Comparison of ENCODE assay signal across 18 mouse cellular contexts in the genomic region with DNA sequence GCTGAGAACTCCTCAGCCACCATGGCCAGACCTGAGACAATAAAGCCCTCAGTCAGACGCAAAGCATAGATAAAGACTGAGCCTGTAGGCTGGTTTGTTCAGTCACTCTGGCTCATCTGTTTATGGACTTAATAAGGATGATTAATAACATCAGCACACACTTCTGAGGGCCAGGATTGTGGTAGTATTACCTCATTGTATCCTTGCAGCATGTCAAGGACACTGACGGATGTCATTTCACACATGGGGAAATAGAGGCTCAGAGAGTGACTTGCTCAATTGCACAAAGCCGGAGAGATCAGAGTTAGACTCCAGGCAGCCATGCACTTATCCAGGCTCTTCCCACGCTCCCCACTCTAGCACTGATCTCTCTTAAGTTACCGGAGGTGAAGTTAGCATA. TPM values are rescaled to one million over a fixed set of nuclear protein-coding genes. Genes with fewer than 3 reads are reported as not detected.
DNase-seq lines count a peak whose midpoint lies in the region; ATAC-seq lines count a peak whose summit lies in the region.
"Had no signal": no experiment of that assay in that cellular context is flagged by ENCODE, and none has a peak within 500 bp of the region (broad histone marks: within the 10 kb centered on the region; RNA-seq: fewer than 3 reads in every experiment).

No protein-coding gene starts in this region.

- no peak for ATAC-seq in erythroblast, adult 5-6 weeks (replicated peaks; ENCODE audit: low FRiP score, poor library complexity, severe bottlenecking)
- ATAC-seq: activated CD4-positive, CD25-positive, alpha-beta regulatory T cell, adult 4 months; CD4-positive, CD25-positive, alpha-beta regulatory T cell, adult 4 months; forebrain, embryonic 13.5 days; forebrain, embryonic 15.5 days; forebrain, postnatal 0 days; Patski had no signal

- peak; percentile 52 to 91 for DNase-seq in adrenal gland, adult (ENCODE audit: inconsistent age in 2 of 2, low spot score in 1 of 2)
- no peak for DNase-seq in adrenal gland, postnatal 10 days
- DNase-seq in adrenal gland, adult 8-10 months = peak; percentile 71
- DNase-seq in adrenal gland, postnatal 14 days = no peak
- peak; percentile 34 for DNase-seq in fat pad, adult 2 months (ENCODE audit: extremely low read depth, low read depth, low spot score)
- DNase-seq: B cell, adult 2 months; cerebellum, adult 11-12 months; cerebellum, adult 2 months; cerebellum, adult 9-10 months; cerebellum, postnatal 10 days; cerebellum, postnatal 25 days; forebrain, postnatal 0 days had no signal

RNA-seq across cellular contexts. Expression of a gene that starts 15.7 kb away (rescaled TPM):
- 100 to 1,000 TPM; 221 to 331 TPM for total RNA-seq in adrenal gland, postnatal 10 days (2021)
- 100 to 1,000 TPM; 272 to 809 (median 569) TPM for total RNA-seq in adrenal gland, adult 8-10 months (2022)
- 372 and 416 TPM in 2 replicates for total RNA-seq in adrenal gland, postnatal 14 days (2021)
- not detected in 2 replicates for total RNA-seq in erythroblast, adult 5-6 weeks (2015; ENCODE audit: low replicate concordance)
- total RNA-seq in erythroblast, adult 5-6 weeks (2017; ENCODE audit: low replicate concordance) = not detected in 2 replicates

RNA-seq across cellular contexts. Expression of a gene that starts 54.7 kb away (rescaled TPM):
- total RNA-seq in adrenal gland, postnatal 10 days (2021) = 100 to 1,000 TPM; 274 to 276 TPM
- total RNA-seq in adrenal gland, adult 8-10 months (2022) = 100 to 1,000 TPM; 232 to 337 (median 283) TPM
- total RNA-seq in adrenal gland, postnatal 14 days (2021) = 261 and 270 TPM in 2 replicates
- 55.8 and 124 TPM in 2 replicates for total RNA-seq in erythroblast, adult 5-6 weeks (2015; ENCODE audit: low replicate concordance)
- 83.9 and 94.1 TPM in 2 replicates for total RNA-seq in erythroblast, adult 5-6 weeks (2017; ENCODE audit: low replicate concordance)

Comparison
In these comparisons a context has a peak if more than half of its experiments do, and no peak if none do; other contexts are left out.
1. DNase-seq: peak in adrenal gland, adult (2 of 2), adrenal gland, adult 8-10 months (single experiment) and fat pad, adult 2 months (single experiment); none in adrenal gland, postnatal 10 days (single experiment) and adrenal gland, postnatal 14 days (single experiment).
2. RNA of a gene that starts 15.7 kb away (total RNA-seq): 272 to 809 TPM in adrenal gland, adult 8-10 months, 372 to 416 TPM in adrenal gland, postnatal 14 days and 221 to 331 TPM in adrenal gland, postnatal 10 days; not detected in erythroblast, adult 5-6 weeks; every median in the first group is over 100 times any median in the second.